Mouse (Mus musculus): ENCODE results near the gene Eloa. TPM values are rescaled to one million over a fixed set of nuclear protein-coding genes. Genes with fewer than 3 reads are reported as not detected.

The Eloa gene
- polyA plus RNA-seq, 1 experiment, result 1.5 TPM

DNA sequence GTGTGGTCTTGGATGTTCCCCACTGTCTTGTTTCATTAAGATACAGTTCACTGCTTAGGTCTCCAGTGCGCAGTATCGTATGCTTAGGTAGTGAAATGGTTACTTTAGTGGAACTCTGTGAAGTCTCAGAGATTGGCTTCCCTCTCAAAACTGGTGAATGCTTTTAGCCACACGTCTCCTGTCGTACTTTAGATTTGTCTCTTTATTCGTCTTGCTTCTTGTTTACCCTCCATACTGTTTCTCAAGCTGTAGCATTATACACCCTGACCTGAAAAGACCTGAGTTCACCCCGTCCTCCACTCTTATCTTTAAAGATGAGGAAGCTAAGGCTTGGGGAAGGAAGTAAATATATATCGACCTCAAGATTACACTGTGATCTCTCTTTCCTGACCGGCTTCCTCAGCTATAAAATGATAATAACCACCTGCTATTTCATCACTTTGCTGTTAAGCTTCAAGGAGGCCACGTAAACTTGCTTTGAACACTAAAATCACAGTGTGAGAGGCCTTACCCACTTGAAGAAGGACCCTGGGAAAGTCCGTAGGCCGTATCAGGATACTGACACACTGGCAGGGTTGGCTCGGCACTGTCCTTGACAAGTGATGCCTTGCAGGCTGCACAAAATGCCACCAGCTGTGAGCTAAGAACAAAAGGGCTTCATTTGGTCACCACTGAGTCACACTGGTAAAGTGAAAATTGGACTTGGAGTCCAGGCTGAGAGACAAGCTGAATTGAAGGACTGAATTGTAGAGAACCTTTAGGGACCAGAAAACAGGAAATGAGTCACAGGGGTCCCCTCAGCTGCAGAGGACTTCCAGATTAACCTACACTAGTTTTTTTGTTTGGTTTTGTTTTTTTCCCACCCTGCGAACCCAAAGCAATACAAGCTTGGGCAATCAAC is 48.4 kb downstream of the Eloa start:
- H3K4me1 ChIP-seq (ENCODE audit: control insufficient read depth), result peaks cover 37% of the 10 kb centered on the region
- no peaks in the 10 kb centered on the region for H3K27me3 ChIP-seq (ENCODE audit: control insufficient read depth)
- H3K4me3 ChIP-seq (replicated peaks), result peak overlapping the region; percentile 80
- peaks cover 78% of the 10 kb centered on the region for H3K36me3 ChIP-seq (ENCODE audit: control insufficient read depth)
- no peaks in the 10 kb centered on the region for H3K9me3 ChIP-seq (ENCODE audit: control insufficient read depth, low read length)
- TF ChIP-seq GATA1 (IDR thresholded peaks at IDR 0.05; ENCODE audit: low read length), result no peak
- TF ChIP-seq TAL1 (IDR thresholded peaks at IDR 0.05; ENCODE audit: low read length), result no peak

DNA sequence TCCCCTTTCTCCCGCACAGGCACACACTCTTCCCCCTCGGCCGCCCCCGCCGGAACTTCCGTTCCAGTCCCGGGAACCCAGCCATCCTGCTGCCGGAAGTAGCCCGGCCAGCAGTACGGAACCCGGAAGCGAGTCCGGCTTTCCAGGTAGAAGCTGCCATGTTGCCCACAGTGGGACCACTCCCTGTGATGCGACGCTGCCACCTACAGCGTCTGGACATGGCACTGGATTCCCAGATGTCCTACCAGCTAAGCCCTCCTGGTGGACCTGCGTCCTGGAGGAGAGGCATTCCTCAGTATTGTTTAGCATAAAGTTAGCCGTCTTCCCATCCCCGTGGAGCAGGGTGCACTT is 49.0 kb downstream of the Eloa start, which contains the start of gene Lypla2:
Lypla2 (minus strand) TSS at position 71 of the 351 bp plus-strand sequence.
- Histone ChIP-seq H3K4me3 (replicated peaks) (peak within 1 kb of the TSS; percentile 80), H3K27me3 (ENCODE audit: control insufficient read depth) (no peaks in the 10 kb centered on the region), H3K9me3 (ENCODE audit: control insufficient read depth, low read length) (no peaks in the 10 kb centered on the region), H3K36me3 (ENCODE audit: control insufficient read depth) (peaks cover 80% of the 10 kb centered on the region), H3K4me1 (ENCODE audit: control insufficient read depth) (peaks cover 37% of the 10 kb centered on the region)
- TF ChIP-seq GATA1 (IDR thresholded peaks at IDR 0.05; ENCODE audit: low read length) (no peak), TAL1 (IDR thresholded peaks at IDR 0.05; ENCODE audit: low read length) (no peak)

DNA sequence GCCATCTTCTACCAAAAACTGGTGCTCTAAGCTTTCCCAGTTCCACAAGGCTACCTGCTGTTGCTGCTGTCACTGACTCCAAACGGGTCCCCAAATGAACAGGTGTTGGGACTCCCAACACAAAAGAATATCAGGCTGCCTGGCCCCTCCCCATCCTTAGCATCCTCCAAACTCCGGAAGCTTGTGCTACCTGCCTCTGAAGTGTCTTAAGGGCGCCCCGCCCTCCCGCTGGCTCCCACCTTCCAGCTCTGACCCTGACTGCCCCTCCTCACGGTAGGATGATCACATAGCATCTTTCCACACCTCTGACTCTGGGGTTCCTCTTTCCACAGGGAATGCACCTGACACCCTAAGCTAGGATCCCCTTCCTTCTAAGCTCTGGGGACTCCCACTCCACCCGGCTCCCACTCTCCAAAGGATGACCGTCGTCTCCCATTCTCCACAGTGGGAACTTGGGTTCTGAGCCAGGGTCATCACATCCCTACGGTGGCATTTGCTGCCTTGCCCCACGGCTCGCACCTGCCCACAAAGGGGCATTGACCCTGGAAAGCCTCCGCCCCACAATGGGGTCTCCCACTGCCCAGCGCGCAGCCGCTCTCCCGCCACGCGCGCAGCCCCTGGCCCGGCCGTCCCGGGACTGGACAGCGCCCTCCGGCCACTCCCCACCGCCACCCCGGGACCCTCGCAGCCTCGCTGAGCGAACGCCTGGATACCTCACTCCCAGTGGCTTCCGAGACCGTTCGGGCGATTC is 49.6 kb downstream of the Eloa start:
- H3K9me3 ChIP-seq (ENCODE audit: control insufficient read depth, low read length), result no peaks in the 10 kb centered on the region

DNA sequence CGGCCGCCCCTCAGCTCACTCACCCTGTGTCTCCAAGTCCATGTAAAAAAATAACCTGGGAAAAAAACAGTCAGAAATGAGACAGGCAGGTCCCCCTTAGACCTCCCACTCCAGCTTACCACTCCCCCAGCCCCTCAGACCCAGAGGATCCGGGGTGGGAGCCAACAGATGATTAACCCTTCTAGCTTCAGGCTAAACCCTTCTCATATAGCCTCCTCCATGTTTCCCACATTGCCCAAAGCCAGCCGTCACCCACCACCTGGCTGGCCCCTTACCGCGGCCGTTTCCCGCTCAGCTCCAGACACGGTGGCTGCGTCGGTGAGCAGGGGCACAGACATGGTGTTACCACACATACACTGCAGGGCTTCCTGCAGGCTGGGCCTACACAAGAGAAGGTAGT is 51.0 kb downstream of the Eloa start:
- TF ChIP-seq TAL1 (IDR thresholded peaks at IDR 0.05; ENCODE audit: low read length) (no peak), GATA1 (IDR thresholded peaks at IDR 0.05; ENCODE audit: low read length) (no peak)
- H3K36me3 ChIP-seq (ENCODE audit: control insufficient read depth), result peaks cover 81% of the 10 kb centered on the region
- H3K9me3 ChIP-seq (ENCODE audit: control insufficient read depth, low read length), result no peaks in the 10 kb centered on the region
- peaks cover 44% of the 10 kb centered on the region for H3K4me1 ChIP-seq (ENCODE audit: control insufficient read depth)
- no peak overlapping the region for H3K4me3 ChIP-seq (replicated peaks)
- no peaks in the 10 kb centered on the region for H3K27me3 ChIP-seq (ENCODE audit: control insufficient read depth)

More for the DNA sequence above, 49.6 kb downstream of the Eloa start:
- H3K4me1 ChIP-seq (ENCODE audit: control insufficient read depth), result peaks cover 37% of the 10 kb centered on the region
- TF ChIP-seq GATA1 (IDR thresholded peaks at IDR 0.05; ENCODE audit: low read length) (no peak), TAL1 (IDR thresholded peaks at IDR 0.05; ENCODE audit: low read length) (no peak)
- no peaks in the 10 kb centered on the region for H3K27me3 ChIP-seq (ENCODE audit: control insufficient read depth)
- H3K4me3 ChIP-seq (replicated peaks), result peak overlapping the region; percentile 80
- H3K36me3 ChIP-seq (ENCODE audit: control insufficient read depth), result peaks cover 81% of the 10 kb centered on the region

DNA sequence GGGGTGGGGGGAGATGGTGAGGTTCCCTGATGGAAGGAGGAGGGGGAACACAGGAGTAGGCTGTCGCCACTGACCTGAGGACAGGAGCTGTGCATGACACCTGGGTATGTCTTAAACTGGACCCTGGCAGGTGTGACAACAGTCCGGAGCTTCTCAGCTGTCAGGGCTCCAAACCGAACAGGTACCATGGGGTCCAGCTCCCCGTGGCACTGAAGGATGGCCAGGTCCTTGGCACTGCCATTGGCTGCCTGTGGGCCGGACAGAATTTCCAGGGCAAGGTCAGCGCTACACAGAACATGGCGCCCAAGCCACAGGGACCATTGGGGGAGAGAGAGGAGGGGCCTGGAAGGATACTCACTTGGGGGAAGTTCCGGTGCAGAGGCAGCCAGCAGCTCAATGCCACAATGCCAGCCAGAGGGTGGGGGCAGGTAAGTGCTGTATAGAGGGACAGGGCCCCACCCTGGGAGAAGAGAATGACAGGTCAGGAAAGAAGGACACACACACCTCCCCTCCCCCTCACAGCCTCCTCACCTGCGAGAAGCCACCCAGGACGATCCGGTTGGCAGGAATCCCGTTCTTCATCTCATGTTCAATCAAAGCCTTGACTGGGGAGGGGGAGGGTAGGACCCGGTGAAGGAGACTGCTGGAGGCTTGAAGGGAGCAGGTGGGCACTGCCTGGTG is 52.4 kb downstream of the Eloa start:
- peaks cover 73% of the 10 kb centered on the region for H3K36me3 ChIP-seq (ENCODE audit: control insufficient read depth)
- no peaks in the 10 kb centered on the region for H3K27me3 ChIP-seq (ENCODE audit: control insufficient read depth)
- no peaks in the 10 kb centered on the region for H3K9me3 ChIP-seq (ENCODE audit: control insufficient read depth, low read length)
- H3K4me1 ChIP-seq (ENCODE audit: control insufficient read depth), result peaks cover 57% of the 10 kb centered on the region
- no peak overlapping the region for H3K4me3 ChIP-seq (replicated peaks)
- no peak for TF ChIP-seq TAL1 (IDR thresholded peaks at IDR 0.05; ENCODE audit: low read length)
- TF ChIP-seq GATA1 (IDR thresholded peaks at IDR 0.05; ENCODE audit: low read length), result no peak

DNA sequence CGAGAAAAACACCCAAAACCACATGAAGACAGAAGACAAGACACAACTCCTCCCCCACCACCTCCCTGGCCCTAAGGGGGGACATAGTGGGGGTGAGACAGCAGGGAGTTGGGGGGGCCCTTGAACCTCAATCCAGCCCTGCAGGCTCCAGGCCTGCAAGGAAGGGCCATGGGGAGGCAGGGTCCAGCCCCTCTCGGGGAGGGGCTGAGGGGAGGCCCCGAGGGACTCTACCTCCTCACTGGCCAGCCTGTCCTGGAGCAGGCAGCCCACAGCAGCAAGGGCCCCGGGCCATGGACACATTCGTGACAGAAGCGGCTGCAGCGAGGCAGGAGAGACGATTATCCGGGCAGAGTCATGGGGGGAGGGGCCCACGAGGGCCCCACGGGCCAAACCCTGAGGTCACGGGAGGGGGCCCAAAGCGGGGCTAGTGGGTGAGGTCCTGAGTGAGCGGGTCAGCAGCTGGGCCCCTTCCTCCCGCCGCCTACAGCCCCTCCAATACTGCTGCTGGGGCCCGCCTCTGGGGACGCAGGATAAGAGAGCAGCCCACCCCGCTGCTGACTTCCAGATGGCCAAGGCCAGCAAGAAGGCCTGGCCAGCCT is 53.2 kb downstream of the Eloa start:
- peaks cover 58% of the 10 kb centered on the region for H3K4me1 ChIP-seq (ENCODE audit: control insufficient read depth)
- no peaks in the 10 kb centered on the region for H3K9me3 ChIP-seq (ENCODE audit: control insufficient read depth, low read length)
- no peaks in the 10 kb centered on the region for H3K27me3 ChIP-seq (ENCODE audit: control insufficient read depth)
- TF ChIP-seq GATA1 (IDR thresholded peaks at IDR 0.05; ENCODE audit: low read length) (no peak), TAL1 (IDR thresholded peaks at IDR 0.05; ENCODE audit: low read length) (no peak)
- H3K4me3 ChIP-seq (replicated peaks), result no peak overlapping the region
- peaks cover 64% of the 10 kb centered on the region for H3K36me3 ChIP-seq (ENCODE audit: control insufficient read depth)

DNA sequence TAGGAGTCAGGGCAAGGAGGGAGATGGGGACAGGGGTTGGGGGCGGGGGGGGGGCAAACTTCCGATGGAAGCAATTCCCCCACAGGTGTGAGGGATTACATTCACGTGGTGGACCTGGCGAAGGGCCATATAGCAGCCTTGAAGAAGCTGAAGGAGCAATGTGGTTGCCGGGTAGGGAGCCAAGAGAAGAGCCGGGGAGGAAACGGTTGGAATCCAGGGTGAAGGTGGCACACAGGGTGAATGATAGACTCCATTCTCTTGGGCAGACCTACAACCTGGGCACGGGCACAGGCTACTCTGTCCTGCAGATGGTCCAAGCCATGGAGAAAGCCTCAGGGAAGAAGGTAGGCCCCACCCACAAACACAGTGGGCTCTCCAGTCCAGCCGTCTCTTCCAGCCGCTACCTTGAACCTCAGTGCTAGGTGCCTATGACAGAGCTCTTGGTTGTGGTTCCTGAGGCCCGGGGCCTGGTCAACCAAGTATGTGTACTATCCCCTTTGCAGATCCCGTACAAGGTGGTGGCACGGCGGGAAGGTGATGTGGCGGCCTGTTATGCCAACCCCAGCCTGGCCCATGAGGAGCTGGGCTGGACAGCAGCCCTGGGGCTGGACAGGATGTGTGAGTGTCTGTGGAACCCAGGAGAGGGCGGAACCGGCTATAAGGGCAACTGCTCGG is 54.3 kb downstream of the Eloa start:
- H3K9me3 ChIP-seq (ENCODE audit: control insufficient read depth, low read length), result no peaks in the 10 kb centered on the region
- peaks cover 61% of the 10 kb centered on the region for H3K36me3 ChIP-seq (ENCODE audit: control insufficient read depth)
- no peaks in the 10 kb centered on the region for H3K27me3 ChIP-seq (ENCODE audit: control insufficient read depth)
- peaks cover 58% of the 10 kb centered on the region for H3K4me1 ChIP-seq (ENCODE audit: control insufficient read depth)
- H3K4me3 ChIP-seq (replicated peaks), result no peak overlapping the region
- TF ChIP-seq GATA1 (IDR thresholded peaks at IDR 0.05; ENCODE audit: low read length), result no peak
- no peak for TF ChIP-seq TAL1 (IDR thresholded peaks at IDR 0.05; ENCODE audit: low read length)

DNA sequence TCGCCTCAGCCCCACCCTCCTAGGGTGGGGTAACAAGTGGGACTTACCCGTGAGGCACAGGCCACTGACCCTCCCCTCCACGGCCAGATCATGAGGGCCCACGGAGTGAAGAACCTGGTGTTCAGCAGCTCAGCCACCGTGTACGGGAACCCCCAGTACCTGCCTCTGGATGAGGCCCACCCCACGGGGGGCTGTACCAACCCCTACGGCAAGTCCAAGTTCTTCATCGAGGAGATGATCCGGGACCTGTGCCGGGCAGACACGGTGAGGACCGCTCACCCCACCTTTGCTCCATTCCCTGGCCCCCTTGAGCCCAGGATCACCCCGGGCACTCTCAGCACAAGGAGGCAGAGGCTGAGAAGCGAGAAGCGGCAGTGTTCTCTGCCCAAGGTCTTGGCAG is 55.3 kb downstream of the Eloa start:
- no peaks in the 10 kb centered on the region for H3K27me3 ChIP-seq (ENCODE audit: control insufficient read depth)
- peaks cover 70% of the 10 kb centered on the region for H3K36me3 ChIP-seq (ENCODE audit: control insufficient read depth)
- H3K4me1 ChIP-seq (ENCODE audit: control insufficient read depth), result peaks cover 58% of the 10 kb centered on the region
- H3K4me3 ChIP-seq (replicated peaks), result no peak overlapping the region
- TF ChIP-seq GATA1 (IDR thresholded peaks at IDR 0.05; ENCODE audit: low read length) (no peak), TAL1 (IDR thresholded peaks at IDR 0.05; ENCODE audit: low read length) (no peak)
- no peaks in the 10 kb centered on the region for H3K9me3 ChIP-seq (ENCODE audit: control insufficient read depth, low read length)

Measured in erythroblast, embryonic 14.5 days (primary cell).